Mouse (Mus musculus) spleen, embryonic (tissue): ENCODE data around the gene Cacnb3.

Source experiments
- CTCF ChIA-PET: fragments of 350-600 bp; sonication (Branson Sonifier 250); formaldehyde crosslinking; loops from one replicate; lab custom pipeline; 2022; lab: Charles Lee

The Cacnb3 gene

GRCm38 (mm10) chr15:98609331-98610130, 21.1 kb upstream of the Cacnb3 start, which contains the start of gene Adcy6:
TSS of gene Adcy6 (minus strand) at chr15:98610076.
- CTCF ChIA-PET: no interaction called here

DNA sequence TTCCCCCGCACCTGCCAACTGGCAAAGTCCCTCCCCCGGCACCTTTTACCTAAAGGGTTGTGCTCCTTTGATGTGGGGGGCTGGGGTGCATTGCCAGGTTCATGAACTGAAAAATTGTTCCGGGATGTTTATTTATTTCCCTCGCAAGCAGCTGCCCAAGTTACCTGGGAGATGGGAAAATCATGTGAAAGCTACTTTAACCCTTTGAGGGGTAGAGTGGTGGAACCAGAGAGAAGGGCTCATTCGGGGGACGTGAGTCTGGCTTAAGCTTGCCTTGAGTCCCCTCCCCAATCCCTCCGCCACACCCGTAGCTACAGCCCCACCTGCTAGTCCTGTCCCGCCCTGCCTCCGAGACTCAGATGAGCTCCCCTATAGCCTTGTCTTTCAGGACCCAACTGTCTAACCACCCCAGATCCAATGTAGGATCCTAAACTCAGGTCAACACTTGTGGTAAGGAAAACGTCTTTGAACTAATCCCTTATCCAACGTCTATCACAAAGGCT, 20.5 kb upstream of the Cacnb3 start:
- CTCF ChIA-PET: no interaction called here

GRCm38 (mm10) chr15:98612229-98612628, 18.4 kb upstream of the Cacnb3 start:
- CTCF ChIA-PET: no interaction called here

GRCm38 (mm10) chr15:98614551-98614950, 16.1 kb upstream of the Cacnb3 start:
- CTCF ChIA-PET: no interaction called here

- CTCF ChIA-PET: no interaction called here
Observed at GRCm38 (mm10) chr15:98614971-98615370, 15.7 kb upstream of the Cacnb3 start.

DNA sequence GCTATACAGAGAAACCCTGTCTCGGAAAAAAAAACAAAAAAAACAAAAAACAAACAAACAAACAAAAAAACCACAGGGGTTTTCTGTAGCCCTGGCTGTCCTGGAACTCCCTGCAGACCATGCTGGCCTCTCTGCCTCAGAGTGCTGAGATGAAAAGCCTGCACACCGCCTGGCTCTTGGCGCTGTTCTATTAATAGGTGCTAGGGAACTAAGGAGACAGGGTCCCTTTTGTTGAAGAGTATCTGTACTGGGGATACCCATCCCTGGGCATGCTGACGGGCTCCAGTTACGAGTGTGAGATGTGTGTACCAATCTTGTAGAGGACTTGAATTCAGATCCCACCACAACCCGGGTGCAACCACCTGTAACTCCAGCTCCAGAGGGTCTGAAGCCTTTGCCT, 14.9 kb upstream of the Cacnb3 start:
- CTCF ChIA-PET: interaction anchor here (0.6 kb wide), 1 partner anchor 40 kb away, joined by 5 read pairs; no protein-coding TSS in a partner anchor

- CTCF ChIA-PET: interaction anchor here (1.1 to 1.9 kb wide), 2 partner anchors 36 to 130 kb away, joined by 3 to 5 read pairs; no protein-coding TSS in a partner anchor
Observed at GRCm38 (mm10) chr15:98616362-98617175, 14.1 kb upstream of the Cacnb3 start.

GRCm38 (mm10) chr15:98617176-98617537, 13.5 kb upstream of the Cacnb3 start:
- CTCF ChIA-PET: interaction anchor here (1.1 to 1.9 kb wide), 2 partner anchors 37 to 131 kb away, joined by 3 to 5 read pairs; no protein-coding TSS in a partner anchor

- CTCF ChIA-PET: interaction anchor here (0.7 kb wide), 1 partner anchor 16 kb away, joined by 5 read pairs; no protein-coding TSS in a partner anchor
Observed at GRCm38 (mm10) chr15:98622199-98622598, 8.4 kb upstream of the Cacnb3 start.

GRCm38 (mm10) chr15:98622721-98623120, 7.9 kb upstream of the Cacnb3 start:
- CTCF ChIA-PET: no interaction called here

DNA sequence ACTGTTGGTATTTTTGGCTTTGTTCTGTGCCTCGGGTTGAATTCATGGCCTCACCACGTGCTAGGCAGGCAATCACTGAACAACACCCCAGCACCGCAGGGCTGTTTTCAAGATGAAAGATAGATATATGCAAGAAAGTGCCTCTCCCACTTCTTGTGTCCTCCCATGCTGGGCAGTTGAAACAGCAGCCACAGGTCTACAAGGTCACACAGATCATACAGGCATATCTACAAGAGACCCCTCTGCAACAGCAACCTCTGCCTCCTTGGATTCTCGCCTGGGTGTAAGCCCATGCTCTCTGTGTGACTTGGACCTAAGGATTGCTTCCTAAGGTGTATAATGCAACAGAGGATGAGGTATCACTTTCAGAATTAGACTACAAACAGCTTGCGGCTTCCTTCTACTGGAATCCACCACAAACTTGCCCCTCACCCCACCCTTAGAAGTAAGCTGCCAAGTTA, 7.2 kb upstream of the Cacnb3 start:
- CTCF ChIA-PET: no interaction called here

GRCm38 (mm10) chr15:98626078-98626477, 4.6 kb upstream of the Cacnb3 start:
- CTCF ChIA-PET: no interaction called here

GRCm38 (mm10) chr15:98626487-98627212, 4.0 kb upstream of the Cacnb3 start:
- CTCF ChIA-PET: interaction anchor here (0.6 kb wide), 1 partner anchor 394 kb away, joined by 5 read pairs; no protein-coding TSS in a partner anchor

DNA sequence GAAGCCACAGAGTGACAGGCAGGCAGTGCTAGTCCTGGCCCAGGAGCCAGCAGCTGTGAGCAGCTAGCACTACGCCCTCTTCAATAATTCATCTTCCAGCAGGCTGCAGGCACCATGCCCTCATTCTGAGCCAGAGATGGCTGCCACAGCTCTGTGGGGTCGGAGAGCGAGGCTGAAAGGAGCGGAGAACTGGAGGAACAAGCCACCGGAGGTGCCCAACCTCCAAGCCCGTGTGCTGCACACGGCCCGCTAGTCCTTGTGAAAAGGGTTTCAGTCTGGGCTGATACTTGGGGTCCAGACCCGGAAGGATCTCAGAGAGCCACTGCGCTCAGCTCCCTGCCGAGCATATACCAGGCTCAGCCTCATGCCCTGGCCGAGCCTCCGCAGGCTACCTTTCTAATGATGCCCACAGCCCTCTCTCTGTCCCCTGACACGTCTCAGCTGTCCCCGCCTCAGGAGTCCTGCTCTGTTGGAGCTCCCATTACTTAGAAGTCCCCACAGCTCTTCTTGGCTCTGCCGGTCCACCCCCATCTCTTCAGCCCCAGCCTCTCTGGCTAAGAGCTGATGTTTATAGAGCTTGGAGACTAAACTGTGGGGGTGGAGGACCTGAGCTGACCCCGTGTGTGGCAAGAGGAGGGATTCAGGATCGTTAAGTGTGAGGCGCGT, 1.9 kb upstream of the Cacnb3 start:
- CTCF ChIA-PET: no interaction called here

DNA sequence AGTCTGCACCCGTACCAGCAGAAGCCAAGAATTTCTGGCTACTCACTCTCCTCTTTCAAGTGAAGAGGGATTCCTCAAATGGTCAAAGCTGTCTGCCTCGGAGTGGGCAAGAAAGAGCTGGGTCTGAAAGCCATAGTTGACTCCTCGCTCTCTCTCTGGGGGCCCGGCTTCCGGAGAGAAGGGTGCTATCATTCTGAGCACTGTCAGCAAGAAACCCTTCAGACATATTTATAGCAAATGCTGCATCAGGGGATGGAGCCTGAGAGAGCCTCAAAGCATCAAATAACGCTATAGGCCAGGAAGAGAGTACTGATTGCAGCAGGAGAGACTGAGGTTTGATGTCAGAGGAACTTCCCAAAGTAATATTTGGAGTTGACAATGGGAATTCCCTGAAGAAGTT, 1.2 kb upstream of the Cacnb3 start:
- CTCF ChIA-PET: no interaction called here

DNA sequence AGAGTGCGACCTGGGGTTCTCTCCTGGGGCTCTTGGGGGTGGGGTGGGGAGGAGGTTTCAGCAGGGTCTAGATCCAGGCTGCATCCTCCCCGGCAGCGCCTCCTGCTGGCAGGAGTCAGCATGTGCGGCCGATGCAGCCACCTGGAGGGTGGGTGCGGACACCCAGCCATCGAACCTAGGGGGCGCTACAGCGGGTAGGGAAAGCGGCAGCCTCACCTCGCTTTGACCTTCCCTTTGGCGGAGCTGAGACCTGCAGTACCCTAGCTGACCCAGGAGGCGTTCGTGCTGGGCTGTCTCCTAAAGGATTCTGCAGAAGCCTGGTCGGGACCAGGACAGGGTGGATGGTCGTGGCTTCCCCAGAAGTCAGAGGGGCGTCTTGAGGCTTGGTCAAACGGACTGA, 853 bp downstream of the Cacnb3 start:
- CTCF ChIA-PET: interaction anchor here (0.6 kb wide), 1 partner anchor 26 kb away, joined by 3 read pairs; no protein-coding TSS in a partner anchor

- CTCF ChIA-PET: interaction anchor here (0.6 kb wide), 1 partner anchor 26 kb away, joined by 3 read pairs; no protein-coding TSS in a partner anchor
Observed at GRCm38 (mm10) chr15:98632107-98632744, 1.6 kb downstream of the Cacnb3 start.

GRCm38 (mm10) chr15:98632921-98633320, 2.3 kb downstream of the Cacnb3 start:
- CTCF ChIA-PET: no interaction called here

- CTCF ChIA-PET: interaction anchor here (0.6 to 0.7 kb wide), 2 partner anchors 44 to 465 kb away, joined by 3 to 4 read pairs; no protein-coding TSS in a partner anchor
Observed at GRCm38 (mm10) chr15:98633822-98634470, 3.3 kb downstream of the Cacnb3 start.
